Mouse (Mus musculus) forebrain, embryonic 16.5 days (tissue): ENCODE measurements around the gene Umad1. TPM values are rescaled to one million over a fixed set of nuclear protein-coding genes. Genes with fewer than 3 reads are reported as not detected.

Experiments
- ATAC-seq: fragments of 200-750 bp; cut with Nextera tagmentation; 2 replicates; pipeline ENCODE4 v1.8.0; 2017; ENCODE audit warnings: mild to moderate bottlenecking, moderate library complexity
- H3K27ac ChIP-seq: fragments of 300-500 bp; sonication (generic); 2 replicates; pipeline ENCODE4 v1.5.1; 2014; ENCODE audit warnings: low read length, control low read depth
- H3K27me3 ChIP-seq: fragments of 300-500 bp; sonication (generic); replicated peaks from 2 replicates; pipeline ENCODE4 v1.6.1; 2014; ENCODE audit warnings: low read length; ENCODE audit not compliant: control insufficient read depth, insufficient read depth
- H3K36me3 ChIP-seq: fragments of 300-500 bp; sonication (generic); 2 replicates; pipeline ENCODE4 v1.6.1; 2014; ENCODE audit not compliant: control insufficient read depth, insufficient read depth
- H3K4me1 ChIP-seq: fragments of 300-500 bp; sonication (generic); replicated peaks from 2 replicates; pipeline ENCODE4 v1.6.1; 2014; ENCODE audit warnings: low read length; ENCODE audit not compliant: control insufficient read depth, insufficient read depth
- H3K4me2 ChIP-seq: fragments of 300-500 bp; sonication (generic); 2 replicates; pipeline ENCODE4 v1.6.1; 2014; ENCODE audit warnings: mild to moderate bottlenecking, low read length, control low read depth
- H3K4me3 ChIP-seq: fragments of 300-500 bp; sonication (generic); replicated peaks from 2 replicates; pipeline ENCODE4 v1.5.1; 2014; ENCODE audit warnings: mild to moderate bottlenecking, low read length, control low read depth
- H3K9ac ChIP-seq: fragments of 300-500 bp; sonication (generic); replicated peaks from 2 replicates; pipeline ENCODE4 v1.6.1; 2014; ENCODE audit warnings: low read depth, low read length, control low read depth
- H3K9me3 ChIP-seq: fragments of 300-500 bp; sonication (generic); 2 replicates; pipeline ENCODE4 v1.6.1; 2016; ENCODE audit warnings: low read length; ENCODE audit not compliant: control insufficient read depth
- WGBS: fragments of 180-500 bp; shearing (Covaris S2); extraction: QIAGEN DNeasy Blood & Tissue Kit; methylation state at CpG from one replicate; pipeline ENCODE4 v1.1.7; 2014; 5-methylcytosine and 5-hydroxymethylcytosine counted together
- polyA plus RNA-seq: library from polyadenylated mRNA; unstranded; fragments of >200 nt; fragmentation: Nextera tagmentation; extraction: Ambion mirVana; gene quantifications from 2 replicates; pipeline ENCODE4 v1.2.1, GENCODE M21; 2015

The Umad1 gene
- polyA plus RNA-seq, 1 experiment from 2014 or later: 46.0 TPM

DNA sequence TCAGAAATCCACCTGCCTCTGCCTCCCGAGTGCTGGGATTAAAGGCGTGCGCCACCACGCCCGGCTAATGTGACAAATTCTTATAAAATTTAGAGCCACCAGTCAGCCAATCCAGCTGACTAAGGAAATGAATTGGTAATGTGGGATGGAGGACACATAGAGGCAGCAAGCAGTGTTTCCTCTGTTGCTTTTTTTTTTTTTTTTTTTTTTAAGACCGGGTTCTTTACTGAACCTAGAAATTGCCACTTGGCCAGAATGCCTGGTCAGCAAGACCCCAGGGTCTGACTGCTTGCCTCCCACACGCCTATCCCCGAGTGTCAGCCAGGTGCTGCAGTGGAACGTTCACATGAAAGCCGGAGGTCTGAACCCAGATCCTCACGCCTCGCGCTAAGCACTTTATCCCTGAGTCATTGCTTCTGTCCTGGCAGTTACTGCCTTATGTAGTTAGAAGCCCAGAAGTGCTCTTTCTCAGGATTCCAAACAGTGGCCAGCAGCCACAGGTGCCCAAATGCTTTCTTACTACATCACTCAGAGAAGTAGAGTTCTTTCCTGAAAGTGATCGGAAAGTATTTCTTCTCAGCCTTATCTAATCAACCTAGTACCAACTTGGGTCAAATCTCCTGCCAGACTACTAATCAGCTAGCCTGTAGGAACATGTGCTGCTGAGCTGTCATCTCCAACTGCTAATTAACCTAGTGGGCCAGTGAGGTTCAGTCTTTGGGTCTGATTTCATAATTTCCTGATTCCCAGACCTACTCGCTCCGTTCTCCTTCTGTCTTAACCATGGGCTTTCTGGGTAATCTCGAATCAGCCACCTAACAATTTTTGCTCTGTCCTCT, 225.6 kb downstream of the Umad1 start:
- Histone ChIP-seq H3K9ac (no peak overlapping the region), H3K4me3 (no peak overlapping the region), H3K9me3 (no peaks in the 10 kb centered on the region), H3K4me2 (no peak overlapping the region), H3K27me3 (no peaks in the 10 kb centered on the region), H3K36me3 (no peaks in the 10 kb centered on the region), H3K4me1 (peaks cover 6% of the 10 kb centered on the region; the same call in 1 of the 2 replicates), H3K27ac (no peak overlapping the region)
- 96% methylated on average over 17 of the region's 17 CpGs for WGBS
- ATAC-seq: no peak

- Histone ChIP-seq H3K4me3 (no peak overlapping the region), H3K36me3 (no peaks in the 10 kb centered on the region), H3K27me3 (no peaks in the 10 kb centered on the region), H3K9me3 (no peaks in the 10 kb centered on the region), H3K4me1 (peaks cover 6% of the 10 kb centered on the region; the same call in 1 of the 2 replicates), H3K27ac (no peak overlapping the region), H3K4me2 (no peak overlapping the region), H3K9ac (no peak overlapping the region)
- 90% methylated on average over 16 of the region's 16 CpGs for WGBS
- ATAC-seq: no peak
Observed at GRCm38 (mm10) chr6:8485414-8486175, 226.5 kb downstream of the Umad1 start.

GRCm38 (mm10) chr6:8486391-8487043, 227.4 kb downstream of the Umad1 start:
- peak; percentile 10; the same call in 1 of the 2 replicates for ATAC-seq
- H3K27ac ChIP-seq: no peak overlapping the region
- no peaks in the 10 kb centered on the region for H3K9me3 ChIP-seq
- H3K9ac ChIP-seq: no peak overlapping the region
- H3K4me1 ChIP-seq: peaks cover 6% of the 10 kb centered on the region; the same call in 1 of the 2 replicates
- H3K36me3 ChIP-seq: no peaks in the 10 kb centered on the region
- no peaks in the 10 kb centered on the region for H3K27me3 ChIP-seq
- no peak overlapping the region for H3K4me2 ChIP-seq
- 64% methylated on average over 17 of the region's 17 CpGs for WGBS
- H3K4me3 ChIP-seq: no peak overlapping the region

DNA sequence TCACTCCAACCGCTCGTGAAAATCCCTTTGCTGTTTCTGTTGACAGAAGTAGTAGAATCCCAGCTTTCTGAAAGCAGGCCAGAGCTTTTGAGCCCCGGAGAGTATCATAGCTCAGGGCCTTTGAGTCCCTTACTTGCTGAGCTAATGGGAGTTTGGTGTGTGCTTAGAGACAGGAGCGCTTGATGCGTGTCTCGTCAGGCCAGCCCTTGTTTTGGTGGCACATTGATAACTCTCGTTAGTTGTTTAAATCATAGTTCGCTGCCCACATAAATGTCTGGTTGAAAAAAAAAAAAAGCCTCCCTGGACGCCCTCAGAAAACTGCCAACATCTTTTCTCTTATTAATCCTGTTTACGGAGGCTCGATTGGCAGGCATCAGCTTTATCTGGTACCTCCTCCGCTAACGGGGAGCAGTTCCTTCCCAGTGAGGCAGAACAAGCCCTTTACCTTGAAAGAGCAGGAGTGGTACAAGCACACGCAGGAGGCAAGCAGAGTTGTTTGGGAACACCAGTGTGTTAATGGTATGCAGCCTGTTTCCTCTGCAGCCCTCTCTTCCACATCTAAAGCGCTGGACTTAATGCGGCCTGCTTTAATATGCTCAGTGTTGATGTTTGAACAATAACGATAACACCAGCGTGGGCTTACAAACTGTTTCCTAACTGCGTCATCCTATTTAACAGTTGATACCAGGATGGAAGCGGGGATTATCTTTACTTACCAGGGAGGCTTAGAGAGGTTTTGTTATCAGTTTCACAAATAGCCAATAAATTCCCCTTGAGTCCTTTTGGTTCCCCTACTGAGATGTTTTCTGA, 228.2 kb downstream of the Umad1 start:
- peak overlapping the region; percentile 14; the same call in 1 of the 2 replicates for H3K4me2 ChIP-seq
- H3K4me1 ChIP-seq: peaks cover 6% of the 10 kb centered on the region; the same call in 1 of the 2 replicates
- 26% methylated on average over 20 of the region's 20 CpGs for WGBS
- ATAC-seq: 0 out of 2 replicates have a peak, but pooled peaks have one; percentile 36
- no peak overlapping the region for H3K9ac ChIP-seq
- H3K9me3 ChIP-seq: no peaks in the 10 kb centered on the region
- no peak overlapping the region for H3K27ac ChIP-seq
- H3K4me3 ChIP-seq: no peak overlapping the region
- no peaks in the 10 kb centered on the region for H3K36me3 ChIP-seq
- H3K27me3 ChIP-seq: no peaks in the 10 kb centered on the region

- Histone ChIP-seq H3K9me3 (no peaks in the 10 kb centered on the region), H3K27me3 (no peaks in the 10 kb centered on the region), H3K4me1 (peaks cover 6% of the 10 kb centered on the region; the same call in 1 of the 2 replicates), H3K9ac (no peak overlapping the region), H3K27ac (no peak overlapping the region), H3K36me3 (no peaks in the 10 kb centered on the region), H3K4me3 (no peak overlapping the region), H3K4me2 (no peak overlapping the region)
- no peak for ATAC-seq
- WGBS: 74% methylated on average over 5 of the region's 5 CpGs
Observed at GRCm38 (mm10) chr6:8488249-8488648, 229.2 kb downstream of the Umad1 start.

- Histone ChIP-seq H3K9me3 (no peaks in the 10 kb centered on the region), H3K4me2 (no peak overlapping the region), H3K27ac (no peak overlapping the region), H3K9ac (no peak overlapping the region), H3K4me3 (no peak overlapping the region), H3K27me3 (no peaks in the 10 kb centered on the region), H3K36me3 (no peaks in the 10 kb centered on the region), H3K4me1 (peaks cover 6% of the 10 kb centered on the region; the same call in 1 of the 2 replicates)
- WGBS: 68% methylated on average over 7 of the region's 7 CpGs
- no peak for ATAC-seq
Observed at GRCm38 (mm10) chr6:8489266-8489665, 230.2 kb downstream of the Umad1 start.

- H3K36me3 ChIP-seq: no peaks in the 10 kb centered on the region
- WGBS: 84% methylated on average over 1 of the region's 1 CpGs
- H3K9me3 ChIP-seq: no peaks in the 10 kb centered on the region
- H3K4me1 ChIP-seq: peaks cover 6% of the 10 kb centered on the region; the same call in 1 of the 2 replicates
- no peak overlapping the region for H3K9ac ChIP-seq
- no peak for ATAC-seq
- no peak overlapping the region for H3K4me2 ChIP-seq
- no peaks in the 10 kb centered on the region for H3K27me3 ChIP-seq
- no peak overlapping the region for H3K4me3 ChIP-seq
- no peak overlapping the region for H3K27ac ChIP-seq
Observed at GRCm38 (mm10) chr6:8489938-8490585, 231.0 kb downstream of the Umad1 start.

DNA sequence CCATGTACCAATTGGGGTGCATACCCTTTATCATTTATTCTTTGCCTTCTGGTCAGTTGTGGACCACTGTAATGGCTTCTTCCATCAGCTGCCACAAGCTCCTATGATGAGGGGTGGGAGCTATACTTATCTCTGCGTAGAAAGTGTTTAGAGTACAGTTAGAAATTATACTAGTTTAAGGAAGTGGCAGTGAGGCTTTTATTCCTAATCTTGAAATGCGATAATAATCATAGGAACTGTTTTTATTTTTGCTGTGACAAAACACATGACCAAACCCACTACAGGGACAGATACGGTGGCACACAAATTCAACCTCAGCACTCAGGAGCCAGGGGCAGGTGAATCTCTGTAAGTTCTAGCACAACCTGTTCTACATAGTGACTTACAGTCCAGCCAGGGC, 233.2 kb downstream of the Umad1 start:
- ATAC-seq: no peak
- 92% methylated on average over 3 of the region's 3 CpGs for WGBS
- H3K36me3 ChIP-seq: no peaks in the 10 kb centered on the region
- no peak overlapping the region for H3K4me3 ChIP-seq
- no peaks in the 10 kb centered on the region for H3K9me3 ChIP-seq
- no peak overlapping the region for H3K27ac ChIP-seq
- H3K4me2 ChIP-seq: no peak overlapping the region
- peaks cover 5% of the 10 kb centered on the region; the same call in 1 of the 2 replicates for H3K4me1 ChIP-seq
- no peaks in the 10 kb centered on the region for H3K27me3 ChIP-seq
- H3K9ac ChIP-seq: no peak overlapping the region
